Mouse (Mus musculus) left cerebral cortex, postnatal 10 days (tissue): ENCODE measurements at regions not wholly inside any gene's neighbourhood (a gene's known extent, or its start where the extent isn't known, plus 50 kb on each side); places are given as distances from the start of the nearest gene placed in this dataset.

Source experiments
- DNase-seq, 2 experiments: peaks; one replicate each; pipeline ENCODE4 v3.0.0; 2021 to 2022; ENCODE audit warnings: low spot score in 2 of 2, mixed read lengths in 1 of 2; ENCODE audit errors: extremely low spot score in 1 of 2
- intact Hi-C: fragments of 180-260 bp; cut with DNase I; formaldehyde crosslinking; loops from one replicate; pipeline ENCODE4 v1.15.1; 2025

DNA sequence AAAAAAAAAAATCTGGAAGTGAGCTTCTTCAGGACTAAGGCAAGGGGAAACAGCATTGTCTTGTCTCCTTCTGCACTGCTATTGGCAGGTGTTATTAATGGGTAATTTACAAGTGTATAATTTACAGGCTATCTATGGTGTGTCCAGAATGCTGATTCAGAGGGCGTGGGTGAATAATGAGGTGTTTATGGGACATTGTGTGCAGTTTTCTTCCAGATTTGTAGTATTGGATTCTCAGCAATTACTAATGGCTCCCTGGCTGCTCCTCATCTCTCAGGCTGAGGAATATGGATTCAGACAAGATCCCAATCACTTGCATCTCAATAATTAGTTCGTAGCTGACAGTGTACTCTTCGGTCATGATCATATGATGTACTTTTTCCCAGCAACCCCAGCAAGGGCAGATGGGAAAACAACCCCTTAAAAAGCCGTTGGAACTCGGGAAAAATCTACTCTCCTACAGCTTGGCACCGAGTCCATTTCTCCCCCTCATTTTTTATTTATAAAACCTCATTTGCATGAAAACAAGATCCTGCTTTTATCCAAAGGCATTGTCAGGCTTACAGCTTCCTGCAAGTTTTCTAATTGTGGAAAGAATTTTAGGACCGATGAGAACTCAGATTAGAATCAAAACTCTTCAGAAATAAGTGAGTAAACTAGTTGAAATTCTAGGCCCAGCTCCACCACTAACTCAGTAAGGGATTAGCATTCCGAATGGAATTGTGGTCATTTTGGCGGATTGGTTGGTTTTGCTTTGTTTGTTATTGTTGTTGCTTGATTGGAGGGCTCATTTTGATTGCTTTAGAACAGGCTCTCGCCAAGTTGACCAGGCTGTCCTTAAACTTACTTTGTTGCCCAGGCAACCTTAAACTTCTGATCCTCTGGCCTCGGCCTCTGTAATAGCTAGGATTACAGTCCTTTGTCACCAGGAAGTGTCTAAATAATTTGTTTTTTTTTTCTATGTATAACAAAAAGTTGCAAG is 212.5 kb downstream of the Galc start:
- intact Hi-C loops = no loop called here
- DNase-seq = peak in 1 of 2 experiments; percentile 34

DNA sequence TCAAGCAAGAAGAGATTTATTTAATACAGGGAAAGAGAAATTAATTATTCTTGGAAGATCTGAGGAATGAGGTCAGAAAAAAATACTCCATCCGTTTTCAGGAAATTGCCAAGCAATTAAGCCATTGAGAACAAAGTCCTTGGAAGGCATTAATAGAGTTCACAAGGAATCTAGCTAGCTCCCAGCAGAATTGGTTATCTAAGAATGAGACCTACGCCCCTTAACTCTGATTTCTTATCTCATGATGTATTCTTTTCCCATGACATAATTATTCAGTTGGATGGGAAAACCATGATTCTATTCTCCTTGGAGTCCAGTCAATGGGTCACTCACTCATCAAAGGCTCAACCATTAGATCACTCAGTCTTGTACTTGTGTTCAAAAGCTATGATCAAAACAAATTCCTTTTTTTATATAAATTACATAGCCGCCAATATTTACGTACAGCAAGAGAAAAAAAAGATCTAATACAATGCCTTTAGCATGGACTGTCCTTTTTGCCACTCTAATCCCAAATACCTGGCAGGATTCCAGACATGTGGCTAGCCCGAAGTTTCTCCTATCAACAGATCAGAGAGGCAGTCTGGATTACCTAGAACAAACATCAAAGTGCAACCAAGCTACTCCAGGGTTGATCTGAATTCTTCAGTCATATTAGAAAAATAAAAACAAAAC is 213.3 kb downstream of the Galc start:
- no peak for DNase-seq
- intact Hi-C loops = no loop called here

DNA sequence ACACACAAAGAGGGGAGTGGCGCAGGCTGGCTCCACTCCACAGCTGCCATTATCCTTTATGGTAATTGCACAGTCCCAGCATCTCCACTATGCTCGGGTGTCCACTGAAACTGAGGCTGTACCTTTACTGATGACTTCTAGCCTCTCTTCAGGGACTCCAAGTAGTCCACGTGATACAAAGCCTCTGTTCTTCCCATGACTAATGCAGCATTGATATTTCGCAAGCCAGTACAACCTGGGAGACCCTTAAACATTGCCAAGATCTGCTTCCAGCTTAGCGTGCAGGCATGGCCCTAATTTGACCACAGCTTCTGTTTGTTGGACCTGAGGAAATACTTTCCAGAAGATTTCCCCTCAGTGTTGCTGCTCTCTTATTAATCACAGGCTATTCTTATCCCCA is 215.8 kb downstream of the Galc start:
- intact Hi-C loops = no loop called here
- DNase-seq = no peak

DNA sequence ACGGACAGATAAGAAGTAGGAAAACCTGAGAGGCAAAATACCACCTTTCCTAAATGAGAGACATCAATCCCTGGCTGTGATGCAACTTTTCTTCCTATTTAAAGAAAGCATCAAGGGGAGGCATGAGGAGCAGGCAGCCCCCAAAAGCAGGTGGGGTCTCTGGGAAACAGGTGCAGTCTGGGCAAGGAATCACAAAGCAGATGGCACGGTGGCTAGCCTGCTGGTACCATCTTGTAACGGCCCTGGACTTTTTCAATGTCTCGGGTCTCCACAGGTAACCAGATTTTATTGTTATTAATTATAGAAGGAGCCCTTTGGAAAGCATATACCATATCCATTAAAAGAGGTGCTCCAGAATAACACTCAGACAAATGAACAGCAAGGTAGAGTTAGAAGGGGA is 219.6 kb downstream of the Galc start:
- intact Hi-C loops = no loop called here

DNA sequence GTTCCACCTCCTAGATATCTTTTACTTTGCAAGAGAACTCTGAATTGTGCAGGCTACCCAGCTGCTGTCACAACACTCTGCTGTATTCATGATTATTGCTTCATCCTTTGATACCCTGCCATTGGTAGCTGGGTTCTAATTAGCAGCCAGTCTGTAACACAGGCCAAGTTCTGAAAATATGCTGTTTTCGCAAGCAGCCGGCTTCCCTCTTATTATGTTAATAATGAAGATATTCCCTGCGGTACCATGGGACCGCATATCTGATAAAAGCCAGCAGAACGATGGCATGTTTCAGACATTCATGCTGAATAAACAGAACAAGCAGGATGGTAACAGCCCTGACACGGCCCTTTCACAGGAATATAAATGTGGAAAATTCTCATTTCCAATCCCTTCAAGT is 235.6 kb downstream of the Galc start:
- DNase-seq = no peak
- intact Hi-C loops = no loop called here

More for the DNA sequence above, 219.6 kb downstream of the Galc start:
- no peak for DNase-seq

DNA sequence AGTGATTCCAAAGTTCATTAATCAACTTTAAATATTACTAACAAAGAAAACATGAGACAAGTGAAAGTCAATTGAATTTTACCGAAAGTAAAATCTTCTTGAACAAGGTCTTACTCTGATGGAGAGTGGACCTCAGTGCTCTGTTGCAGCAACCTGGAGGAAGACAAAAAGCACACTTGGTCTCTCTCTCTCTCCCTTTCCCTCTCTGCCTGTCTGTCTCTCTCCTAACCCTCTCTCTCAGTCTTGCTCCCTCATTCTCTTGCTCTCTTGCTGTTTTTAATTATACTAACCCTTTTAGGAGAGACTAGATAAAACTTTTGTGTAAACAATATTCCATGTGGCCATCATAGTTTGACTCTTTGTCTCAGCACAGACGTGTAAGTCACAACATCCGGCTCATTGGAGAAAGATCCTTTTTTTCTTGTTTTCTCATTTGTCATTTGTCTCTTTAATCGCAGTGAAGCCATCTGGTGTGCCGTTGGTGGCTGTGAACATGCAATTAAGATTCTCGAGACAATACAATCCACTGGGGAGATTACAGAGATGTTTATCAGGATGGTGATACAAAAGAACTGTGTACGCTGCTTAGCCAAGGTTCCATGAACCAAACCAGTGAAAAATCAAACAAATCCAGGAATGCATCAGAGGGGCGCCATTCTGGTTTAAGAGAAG is 244.5 kb downstream of the Galc start:
- no peak for DNase-seq
- intact Hi-C loops = no loop called here

DNA sequence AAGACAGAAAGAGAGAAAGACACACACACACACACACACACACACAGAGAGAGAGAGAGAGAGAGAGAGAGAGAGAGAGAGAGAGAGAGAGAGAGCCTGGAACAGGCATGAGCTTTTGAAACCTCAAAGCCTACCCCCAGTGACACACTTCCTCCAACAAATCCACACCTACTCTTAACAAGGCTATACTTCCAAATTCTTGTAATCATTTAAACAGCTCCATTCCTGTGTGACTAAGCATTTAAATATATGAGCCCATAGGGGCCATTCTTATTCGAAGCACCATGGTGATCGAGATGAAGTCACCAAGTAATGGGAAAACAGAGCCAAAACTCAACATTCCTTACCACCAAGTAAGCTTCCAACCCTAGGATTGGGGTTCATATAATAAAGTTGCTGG is 250.1 kb downstream of the Galc start:
- intact Hi-C loops = no loop called here

DNA sequence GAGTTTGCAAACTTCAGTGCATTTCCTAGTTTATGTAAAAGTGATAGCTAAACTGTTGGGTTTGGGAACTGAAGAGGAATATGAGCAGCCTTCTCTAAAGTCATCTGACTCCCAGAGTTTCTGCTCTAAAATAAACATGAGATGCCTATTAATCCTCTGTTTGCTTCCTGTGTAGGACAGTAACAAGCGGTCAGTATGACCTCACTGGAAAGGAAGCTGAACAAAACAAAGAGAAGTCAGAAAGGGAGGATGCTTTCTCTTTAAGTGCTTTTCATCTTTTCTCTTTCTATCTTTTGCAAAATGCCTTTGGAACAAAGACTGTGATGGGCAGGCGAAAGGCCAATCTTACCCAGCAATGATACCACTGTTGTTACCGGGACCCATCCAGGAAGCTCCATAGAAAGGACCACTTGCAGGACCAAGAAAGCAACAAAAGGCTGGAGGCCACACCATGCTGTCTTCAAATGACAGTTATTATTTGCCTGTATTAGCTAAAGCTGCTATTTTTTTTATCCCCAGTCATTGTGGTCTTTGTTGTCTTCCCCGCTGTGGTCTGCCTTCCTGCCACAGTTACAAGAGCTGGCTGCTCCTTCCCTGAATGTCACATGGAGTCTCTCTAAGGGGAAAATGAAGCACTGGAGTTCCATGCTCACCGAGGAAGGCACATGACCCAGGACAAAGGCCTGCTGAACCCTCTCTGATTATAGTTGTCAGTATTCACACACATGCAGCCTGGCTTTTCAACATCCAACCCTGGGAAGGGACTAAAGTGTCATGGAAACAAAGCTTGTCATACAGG is 253.4 kb downstream of the Galc start:
- no peak for DNase-seq
- intact Hi-C loops = no loop called here

More for the DNA sequence above, 250.1 kb downstream of the Galc start:
- DNase-seq = no peak

DNA sequence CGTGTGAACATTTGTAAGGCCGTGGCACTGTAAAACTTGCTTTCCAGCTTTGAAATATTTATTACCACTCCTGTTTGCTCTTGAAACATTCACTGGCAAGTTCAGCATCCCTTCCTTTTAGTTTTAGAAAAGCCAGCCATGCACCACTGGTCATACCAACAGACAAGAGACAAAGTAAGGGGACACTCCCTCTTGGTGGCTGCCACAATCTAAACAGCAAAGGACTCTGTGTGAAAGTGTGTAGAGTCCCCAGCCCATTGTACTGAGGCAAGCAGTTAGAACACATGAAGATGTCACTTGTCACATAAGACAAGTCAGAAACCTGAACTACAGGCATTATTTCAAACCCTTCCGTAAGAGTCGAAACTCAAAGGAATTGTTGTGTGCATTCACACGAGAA is 257.0 kb downstream of the Galc start:
- no peak for DNase-seq
- intact Hi-C loops = no loop called here

DNA sequence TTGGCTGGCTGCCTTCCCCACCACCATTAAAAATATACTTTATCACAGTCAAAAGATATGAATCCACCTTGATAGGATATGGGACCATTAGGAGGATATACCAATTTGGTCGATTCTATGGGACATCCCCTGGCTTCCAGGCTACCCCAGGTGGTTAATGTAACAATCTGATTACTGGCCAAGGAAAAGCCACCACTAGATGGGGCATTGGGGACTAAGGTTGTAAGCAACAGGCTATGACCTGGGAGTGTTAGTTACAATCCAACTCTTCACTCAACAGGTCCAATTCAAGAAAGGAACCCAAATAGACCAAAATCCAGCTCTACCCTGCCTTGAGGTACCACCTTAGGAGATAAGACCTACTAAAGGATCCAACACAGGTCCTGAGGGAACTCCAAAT is 264.4 kb downstream of the Galc start:
- intact Hi-C loops = no loop called here
- no peak for DNase-seq

DNA sequence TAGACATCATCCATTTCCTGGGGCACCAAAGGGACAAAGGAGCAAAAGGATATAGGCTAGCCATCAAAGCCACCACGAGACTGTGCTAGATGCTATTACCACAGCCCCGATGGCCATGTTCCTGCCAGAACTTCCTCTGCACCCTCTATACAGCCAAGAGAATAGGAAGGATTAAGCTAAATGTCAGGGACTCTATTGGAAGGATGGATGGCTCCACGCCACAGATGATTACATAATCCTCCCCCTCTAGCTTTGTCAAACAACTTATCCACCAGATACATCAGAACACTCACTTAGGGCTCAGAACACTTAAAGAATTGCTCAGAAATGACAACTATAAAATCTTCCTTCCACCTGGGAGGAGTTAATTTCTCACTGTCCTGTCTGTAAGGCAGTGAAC is 265.3 kb downstream of the Galc start:
- intact Hi-C loops = no loop called here
- DNase-seq = no peak

DNA sequence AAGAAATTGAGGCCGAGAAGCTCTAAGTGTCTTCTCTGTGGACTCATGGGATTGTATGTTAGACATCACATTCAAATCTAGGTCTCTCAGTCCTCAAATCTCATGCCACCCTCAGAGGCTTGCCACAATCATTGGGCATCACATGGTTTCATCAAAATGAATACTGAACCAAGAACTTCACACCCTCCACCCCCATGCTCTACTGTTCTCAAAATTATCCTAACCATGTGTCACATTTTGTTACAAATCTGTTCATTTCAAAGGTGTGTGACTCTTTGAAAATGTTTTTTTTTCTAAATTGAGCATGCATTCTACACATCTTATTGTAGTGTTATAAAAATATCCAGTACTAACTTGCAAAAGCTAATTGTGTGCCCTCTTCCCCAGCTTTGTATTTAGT is 275.9 kb downstream of the Galc start:
- DNase-seq = no peak
- intact Hi-C loops = no loop called here

DNA sequence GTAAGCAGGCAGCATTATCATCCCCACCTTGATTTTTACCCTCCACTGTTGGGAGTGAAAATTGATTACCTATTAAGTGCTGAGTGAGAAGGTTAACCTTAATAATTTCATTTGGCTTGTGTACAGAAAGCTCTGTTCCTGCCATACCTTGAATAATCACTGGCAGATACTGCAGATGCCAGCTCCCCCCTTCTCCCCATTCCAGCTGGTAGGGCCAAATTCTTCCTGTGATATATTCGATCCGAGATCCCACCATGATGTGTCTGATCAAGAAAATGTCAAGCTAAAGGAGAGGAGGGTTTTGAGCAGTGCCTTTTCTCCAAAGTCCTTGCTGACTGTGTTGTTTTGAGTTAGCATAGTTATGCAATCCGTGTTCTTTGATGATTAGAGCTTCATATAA is 280.6 kb downstream of the Galc start:
- intact Hi-C loops = no loop called here
- DNase-seq = no peak

DNA sequence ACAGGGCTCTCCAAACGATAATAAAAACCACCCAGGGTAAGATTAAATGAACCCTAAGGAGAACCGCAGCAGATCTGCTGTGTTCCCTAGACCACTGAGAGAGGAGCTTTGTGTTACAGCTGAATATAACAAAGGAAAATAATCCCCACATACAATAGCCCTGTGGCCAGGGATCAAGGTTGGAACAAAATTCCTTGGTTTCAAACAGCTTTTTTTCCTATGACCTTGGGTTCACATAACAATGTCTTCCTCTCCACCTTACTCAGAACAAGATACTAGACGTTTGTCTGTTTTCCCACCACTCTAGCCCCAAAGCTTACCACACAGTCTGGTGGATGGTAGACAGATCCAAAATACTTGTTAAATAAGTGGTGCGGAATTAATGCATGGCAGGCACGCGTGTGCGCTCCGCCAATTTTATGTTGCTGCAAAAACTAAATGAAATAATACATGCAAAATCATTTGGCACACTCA is 281.0 kb downstream of the Galc start:
- DNase-seq = no peak
- intact Hi-C loops = no loop called here

DNA sequence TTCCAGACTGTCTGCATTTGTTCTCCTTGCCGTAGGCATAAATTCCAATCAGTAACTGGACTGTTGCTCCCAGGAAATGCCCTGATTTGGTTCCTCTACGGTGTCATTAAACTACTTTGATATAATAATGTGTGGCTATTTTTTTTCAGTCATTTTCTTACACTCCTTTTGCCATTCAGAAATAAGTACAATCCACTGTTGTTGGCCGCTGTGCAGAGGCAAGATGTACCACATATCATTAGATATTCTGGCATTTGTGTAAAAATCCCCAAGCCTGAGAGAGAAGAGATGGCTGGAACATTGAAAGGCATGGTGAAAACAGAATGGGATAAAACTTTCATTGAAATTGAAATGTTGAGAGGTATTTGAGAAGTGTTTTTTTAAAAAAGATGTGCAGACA is 281.6 kb downstream of the Galc start:
- no peak for DNase-seq
- intact Hi-C loops = no loop called here

DNA sequence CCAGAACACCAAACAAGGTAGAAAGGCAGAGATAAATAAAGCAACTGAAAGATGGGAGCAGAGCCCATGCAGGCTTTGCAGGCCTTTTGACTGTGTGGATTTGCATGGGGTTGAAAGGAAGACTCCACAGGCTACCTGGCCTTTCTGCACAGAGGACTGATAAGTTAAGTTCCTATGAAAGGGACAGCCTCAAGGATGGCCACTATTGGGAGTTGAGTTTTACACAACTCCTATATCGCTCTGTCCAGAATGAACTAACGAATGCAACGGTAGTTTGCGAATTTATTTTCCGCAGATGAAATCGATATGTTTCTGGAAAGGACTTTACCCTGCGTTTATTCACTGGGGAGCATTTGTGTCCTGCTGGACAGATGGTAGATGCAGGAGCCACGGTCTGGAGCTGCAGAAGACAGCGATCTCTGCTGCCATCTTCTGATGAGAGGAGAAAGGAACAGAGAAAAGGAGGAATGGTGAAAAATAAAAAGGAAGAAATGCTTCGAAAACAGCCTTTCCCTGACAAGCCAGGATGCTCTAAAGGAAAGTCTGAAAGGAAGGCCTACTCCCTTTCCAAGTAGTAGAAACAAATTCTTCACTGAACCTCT is 285.2 kb downstream of the Galc start:
- intact Hi-C loops = no loop called here
- peak in 1 of 2 experiments; percentile 50 for DNase-seq

DNA sequence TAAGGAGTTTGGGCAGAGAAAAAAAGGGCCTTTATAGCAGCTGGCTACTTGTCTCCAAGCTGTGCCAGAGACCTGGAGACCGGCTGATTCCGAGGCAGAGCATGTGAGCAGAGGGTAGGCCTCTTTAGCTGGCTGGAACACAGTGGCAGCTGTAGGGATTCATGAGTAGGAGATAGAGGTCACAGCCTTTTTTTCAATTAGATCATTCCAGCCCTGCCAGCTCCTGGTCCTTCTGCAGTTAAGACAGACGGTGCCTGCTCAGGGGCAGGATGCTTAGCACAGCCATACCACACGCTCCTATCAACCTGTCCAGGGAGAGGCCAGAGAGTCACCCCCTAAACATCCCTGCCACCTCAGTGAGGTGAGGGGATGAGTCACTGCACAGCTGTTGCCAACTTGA is 302.1 kb downstream of the Galc start:
- intact Hi-C loops = no loop called here
- no peak for DNase-seq

DNA sequence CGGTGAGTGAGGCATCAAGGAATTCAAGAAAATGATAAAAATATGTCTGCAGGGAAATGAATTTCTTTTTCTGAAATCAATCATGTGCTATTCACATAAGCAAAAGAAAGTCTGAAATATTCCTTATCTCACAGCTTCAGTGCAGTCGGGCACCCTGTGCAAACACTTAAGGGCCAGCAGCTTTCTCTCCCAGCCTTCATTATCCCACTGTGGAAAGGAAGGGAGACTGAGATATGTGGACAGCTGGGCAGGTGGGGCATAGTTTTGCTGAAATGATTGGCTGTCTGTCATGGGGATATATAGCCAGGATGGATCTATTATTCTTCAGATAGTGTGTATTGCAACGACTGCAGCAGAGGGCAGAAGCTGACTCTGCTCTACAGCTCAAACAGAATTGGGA is 305.9 kb downstream of the Galc start:
- intact Hi-C loops = no loop called here
- DNase-seq = no peak
